Mouse (Mus musculus) megakaryocyte, embryonic 14.5 days (primary cell): ENCODE measurements around the gene Enpp5.

Experiments used
- FLI1 ChIP-seq: IDR thresholded peaks from 2 replicates; pipeline ENCODE4 v1.6.1; 2012; ENCODE audit warnings: low read length, inconsistent platforms, mixed read lengths
- GATA1 ChIP-seq: IDR thresholded peaks from 3 replicates; pipeline ENCODE4 v1.6.1; 2012; ENCODE audit warnings: mixed read lengths, low read length, inconsistent platforms, borderline replicate concordance

- TF ChIP-seq GATA1, result no peak
- TF ChIP-seq FLI1, result no peak
Measured at GRCm38 (mm10) chr17:44077146-44077842, 1.3 kb upstream of the Enpp5 start.
